Mouse (Mus musculus) midbrain, embryonic 10.5 days (tissue): Measurements from ENCODE around the gene Trnp1. TPM values are rescaled to one million over a fixed set of nuclear protein-coding genes. Genes with fewer than 3 reads are reported as not detected.

Source experiments
- DNase-seq: peaks from one replicate; pipeline ENCODE4 v3.0.0-alpha.2; 2017; ENCODE audit warnings: low spot score
- H3K27ac ChIP-seq: fragments of 300-500 bp; sonication (generic); replicated peaks from 2 replicates; pipeline ENCODE4 v1.5.1; 2016; ENCODE audit warnings: mild to moderate bottlenecking
- H3K27me3 ChIP-seq: fragments of 300-500 bp; sonication (generic); 2 replicates; pipeline ENCODE4 v1.6.1; 2016; ENCODE audit warnings: low read depth, mild to moderate bottlenecking; ENCODE audit not compliant: poor library complexity, severe bottlenecking
- H3K36me3 ChIP-seq: fragments of 300-500 bp; sonication (generic); 2 replicates; pipeline ENCODE4 v1.6.1; 2016; ENCODE audit warnings: mild to moderate bottlenecking, moderate library complexity
- H3K4me1 ChIP-seq: fragments of 300-500 bp; sonication (generic); 2 replicates; pipeline ENCODE4 v1.6.1; 2016
- H3K4me3 ChIP-seq: fragments of 300-500 bp; sonication (generic); 2 replicates; pipeline ENCODE4 v1.5.1; 2016; ENCODE audit warnings: mild to moderate bottlenecking, moderate library complexity
- H3K9me3 ChIP-seq: fragments of 300-500 bp; sonication (generic); replicated peaks from 2 replicates; pipeline ENCODE4 v1.6.1; 2016; ENCODE audit warnings: mild to moderate bottlenecking
- WGBS: fragments of 180-500 bp; shearing (Covaris S2); methylation state at CpG from one replicate; pipeline ENCODE4 v1.1.7; 2016; 5-methylcytosine and 5-hydroxymethylcytosine counted together
- polyA plus RNA-seq: library from polyadenylated mRNA; unstranded; fragments of >200 nt; fragmentation: Nextera tagmentation; extraction: Ambion mirVana; gene quantifications from 2 replicates; pipeline ENCODE4 v1.2.1, GENCODE M21; 2016

The Trnp1 gene
- polyA plus RNA-seq, 1 experiment from 2014 or later = 1.0 TPM

DNA sequence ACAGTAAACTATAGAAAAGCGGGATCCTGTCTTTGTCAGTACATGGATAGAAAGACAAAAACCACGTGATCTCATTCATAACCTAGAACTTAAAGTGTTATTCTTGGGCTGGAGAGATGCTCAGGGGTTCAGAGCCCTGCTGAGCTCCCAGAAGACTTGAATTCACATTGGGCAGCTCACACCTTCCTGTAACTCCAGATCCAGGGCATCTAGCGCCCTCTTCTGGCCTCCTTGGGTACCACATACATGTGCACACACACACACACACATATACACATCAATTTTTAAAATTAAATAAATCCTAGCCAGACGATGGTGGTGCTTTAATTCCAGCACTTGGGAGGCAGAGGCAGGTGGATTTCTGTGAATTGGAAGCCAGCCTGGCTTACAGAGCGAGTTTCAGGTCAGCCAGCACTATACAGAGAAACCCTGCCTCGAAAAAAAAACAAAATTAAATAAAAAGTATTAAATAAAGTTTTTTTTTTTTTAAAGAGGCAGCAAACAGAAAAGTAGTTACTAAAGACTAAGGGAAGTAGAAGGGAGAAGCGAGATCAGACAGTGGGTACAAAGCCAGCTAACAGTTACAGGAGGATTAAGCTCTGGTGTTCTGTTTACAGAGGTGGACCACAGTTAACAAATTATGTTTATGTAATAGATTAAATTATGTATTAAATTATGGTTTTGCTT, 27.1 kb downstream of the Trnp1 start:
- no peak for DNase-seq
- Histone ChIP-seq H3K9me3 (peaks cover 8% of the 10 kb centered on the region), H3K27me3 (peaks cover 45% of the 10 kb centered on the region), H3K4me3 (no peak overlapping the region), H3K36me3 (no peaks in the 10 kb centered on the region), H3K4me1 (peaks cover 17% of the 10 kb centered on the region), H3K27ac (no peak overlapping the region)
- 79% methylated on average over 7 of the region's 7 CpGs for WGBS

DNA sequence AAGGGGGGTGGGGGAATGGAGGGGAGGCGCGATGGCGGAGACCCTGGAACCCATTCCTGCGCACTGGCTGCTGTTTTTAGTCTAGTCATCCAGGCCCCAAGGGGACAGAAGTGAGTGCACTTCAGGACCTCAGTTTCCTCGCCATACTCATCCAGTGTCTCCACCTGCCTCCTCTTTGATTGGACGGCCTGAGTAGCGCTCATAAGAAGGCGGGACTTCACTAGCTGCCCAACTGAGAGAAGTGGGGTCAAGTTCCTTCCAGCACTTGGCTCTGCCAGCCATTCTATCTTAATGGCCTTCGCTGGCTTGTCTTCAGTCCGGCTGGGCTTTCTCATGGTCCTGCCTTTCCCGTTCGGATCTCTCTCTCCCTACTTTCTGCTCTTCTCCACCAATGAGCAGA, 29.2 kb downstream of the Trnp1 start:
- WGBS = 23% methylated on average over 12 of the region's 12 CpGs
- Histone ChIP-seq H3K27ac (no peak overlapping the region), H3K4me3 (peak overlapping the region; percentile 60; the same call in 1 of the 2 replicates), H3K27me3 (peaks cover 41% of the 10 kb centered on the region), H3K36me3 (no peaks in the 10 kb centered on the region), H3K4me1 (peaks cover 17% of the 10 kb centered on the region), H3K9me3 (peaks cover 8% of the 10 kb centered on the region)
- no peak for DNase-seq

DNA sequence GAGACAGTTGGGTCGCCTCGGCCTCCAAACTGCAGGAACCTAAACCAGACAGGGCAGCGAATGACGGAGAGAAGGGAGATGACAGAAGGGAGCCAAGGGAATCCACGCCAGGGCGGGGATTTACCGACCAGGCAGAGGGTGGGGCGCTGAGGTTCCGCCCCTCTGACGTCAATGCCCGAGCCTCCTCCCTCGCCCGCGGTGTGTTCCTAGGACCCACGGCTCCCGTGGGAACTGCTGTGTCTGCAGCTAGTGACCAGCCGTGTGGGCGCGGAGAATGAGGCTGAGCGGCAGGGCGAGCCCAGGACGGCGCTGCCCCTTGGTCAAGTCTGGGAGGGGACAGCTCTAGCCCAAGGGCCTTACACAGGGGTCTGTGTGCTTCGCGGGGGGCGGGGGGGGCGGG, 30.3 kb downstream of the Trnp1 start:
- peak; percentile 69 for DNase-seq
- H3K27me3 ChIP-seq = peaks cover 41% of the 10 kb centered on the region
- H3K4me1 ChIP-seq = peaks cover 17% of the 10 kb centered on the region
- 1% methylated on average over 27 of the region's 27 CpGs for WGBS
- H3K4me3 ChIP-seq = peak overlapping the region; percentile 60
- H3K36me3 ChIP-seq = no peaks in the 10 kb centered on the region
- H3K27ac ChIP-seq = peak overlapping the region; percentile 42
- peaks cover 8% of the 10 kb centered on the region for H3K9me3 ChIP-seq

DNA sequence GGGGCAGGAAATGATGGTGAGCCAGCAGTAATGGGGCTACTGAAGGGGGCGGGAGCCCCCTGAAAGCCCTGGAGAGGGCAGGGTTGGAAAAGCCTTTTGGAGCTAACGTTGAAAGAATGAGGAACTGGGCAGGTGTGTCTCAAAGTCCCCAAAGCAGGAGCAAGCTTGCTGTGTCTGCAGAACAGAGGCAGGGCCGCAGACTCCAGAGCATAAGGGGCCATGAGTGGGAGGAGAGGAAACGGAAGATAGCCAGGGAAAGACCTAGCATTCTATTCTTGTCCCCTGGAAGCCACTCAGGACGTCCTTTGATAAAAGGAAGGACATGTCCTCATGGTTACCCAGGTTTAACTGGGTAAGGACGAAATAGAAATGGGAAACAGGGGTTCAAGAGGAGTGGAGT, 35.2 kb downstream of the Trnp1 start:
- WGBS = 71% methylated on average over 6 of the region's 6 CpGs
- Histone ChIP-seq H3K9me3 (no peaks in the 10 kb centered on the region), H3K27ac (0 out of 2 replicates have a peak overlapping the region, but pooled peaks have one; percentile 1), H3K4me1 (peaks cover 15% of the 10 kb centered on the region), H3K27me3 (peaks cover 15% of the 10 kb centered on the region), H3K4me3 (no peak overlapping the region), H3K36me3 (no peaks in the 10 kb centered on the region)
- DNase-seq = no peak

DNA sequence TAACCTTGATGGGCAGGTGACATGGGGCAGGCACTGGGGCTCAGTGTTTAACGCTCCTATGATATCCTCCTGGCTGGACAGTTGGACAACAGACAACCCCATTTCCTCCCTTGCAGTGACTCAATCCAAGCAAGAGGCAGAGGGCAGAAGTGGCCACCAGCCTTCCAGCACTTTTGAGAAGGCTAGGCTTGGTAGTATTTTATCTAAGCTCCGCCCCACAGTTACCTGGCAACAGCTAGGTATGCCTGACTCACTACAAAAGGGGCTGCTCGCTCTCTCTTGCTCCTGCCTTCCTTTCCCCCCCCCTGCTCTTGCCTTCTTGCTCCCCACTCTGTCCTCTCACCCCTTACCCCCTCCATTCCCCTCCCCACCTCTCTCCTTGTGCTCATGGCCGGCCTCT, 37.0 kb downstream of the Trnp1 start:
- 75% methylated on average over 4 of the region's 4 CpGs for WGBS
- Histone ChIP-seq H3K4me3 (no peak overlapping the region), H3K36me3 (no peaks in the 10 kb centered on the region), H3K27ac (no peak overlapping the region), H3K27me3 (peaks cover under 1% of the 10 kb centered on the region; the same call in 1 of the 2 replicates), H3K4me1 (peaks cover 9% of the 10 kb centered on the region), H3K9me3 (no peaks in the 10 kb centered on the region)
- no peak for DNase-seq

DNA sequence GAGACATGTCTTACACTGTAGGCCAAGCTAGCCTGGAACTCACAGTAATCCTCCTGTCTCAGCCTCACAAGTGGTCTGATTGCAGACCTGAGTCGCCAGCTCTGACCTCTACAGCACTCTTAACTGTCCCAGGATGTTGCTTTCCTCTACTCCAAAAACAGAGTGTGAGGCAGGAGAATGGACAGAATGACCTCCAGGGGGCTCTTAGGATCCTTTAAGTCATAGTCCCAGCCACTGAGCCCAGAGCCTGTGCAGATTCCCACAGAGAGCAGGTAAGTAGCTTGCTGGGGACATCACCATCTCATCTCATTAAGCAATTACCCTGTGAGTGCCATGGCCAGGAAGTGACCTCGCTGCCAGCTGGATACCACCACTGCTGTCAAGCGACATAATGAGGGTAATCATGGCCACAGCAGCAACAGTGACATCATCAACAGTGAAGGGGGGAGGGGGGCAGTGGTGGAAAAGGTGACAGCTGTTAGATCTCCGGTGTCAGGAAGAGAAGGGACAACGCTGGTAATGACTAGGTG, 37.5 kb downstream of the Trnp1 start:
- Histone ChIP-seq H3K9me3 (no peaks in the 10 kb centered on the region), H3K4me3 (no peak overlapping the region), H3K27ac (no peak overlapping the region), H3K4me1 (peaks cover 9% of the 10 kb centered on the region), H3K36me3 (no peaks in the 10 kb centered on the region), H3K27me3 (no peaks in the 10 kb centered on the region)
- WGBS = 57% methylated on average over 5 of the region's 5 CpGs
- no peak for DNase-seq

DNA sequence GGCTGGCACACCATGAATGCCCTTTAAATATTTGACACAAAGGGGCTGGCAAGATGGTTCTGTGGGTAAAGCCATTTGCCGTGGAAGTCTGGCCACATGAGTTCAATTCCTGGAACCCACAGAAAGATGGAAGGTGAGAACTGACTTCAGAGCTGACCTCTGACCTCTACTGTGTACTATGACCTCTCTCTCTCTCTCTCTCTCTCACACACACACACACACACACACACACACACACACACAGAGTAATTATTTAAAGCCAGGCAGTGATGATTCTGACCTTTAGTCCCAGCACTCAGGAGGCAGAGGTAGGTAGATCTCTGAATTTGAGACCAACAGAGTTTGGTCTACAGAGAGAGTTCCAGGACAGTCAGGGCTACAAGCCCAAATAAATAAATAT, 38.3 kb downstream of the Trnp1 start:
- H3K27ac ChIP-seq = no peak overlapping the region
- WGBS = 91% methylated on average over 1 of the region's 1 CpGs
- H3K9me3 ChIP-seq = no peaks in the 10 kb centered on the region
- no peaks in the 10 kb centered on the region for H3K36me3 ChIP-seq
- H3K4me1 ChIP-seq = peaks cover 9% of the 10 kb centered on the region
- no peak for DNase-seq
- H3K27me3 ChIP-seq = no peaks in the 10 kb centered on the region
- no peak overlapping the region for H3K4me3 ChIP-seq

DNA sequence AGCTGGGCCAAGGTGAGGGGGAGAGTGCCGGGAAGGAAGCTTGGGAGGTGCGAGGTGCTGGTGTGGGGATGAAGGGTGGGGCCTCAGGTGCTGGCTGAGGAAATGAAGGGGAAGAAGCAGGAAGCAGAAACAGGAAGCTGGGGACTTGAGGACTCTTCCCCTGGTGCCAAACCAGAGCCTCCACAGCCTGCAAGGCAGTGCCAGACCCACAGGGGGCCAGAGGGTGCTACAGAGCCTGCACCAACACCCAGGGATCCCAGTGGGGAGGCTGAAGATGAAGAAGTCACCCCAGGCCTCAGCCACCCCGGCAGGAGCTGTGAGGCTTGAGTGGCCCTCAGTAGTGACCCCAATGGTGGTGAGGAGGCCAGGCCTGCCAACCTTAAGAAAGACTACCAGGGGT, 40.3 kb downstream of the Trnp1 start:
- H3K4me3 ChIP-seq = no peak overlapping the region
- WGBS = 71% methylated on average over 3 of the region's 3 CpGs
- no peak overlapping the region for H3K27ac ChIP-seq
- peaks cover 9% of the 10 kb centered on the region for H3K4me1 ChIP-seq
- no peak for DNase-seq
- no peaks in the 10 kb centered on the region for H3K36me3 ChIP-seq
- H3K27me3 ChIP-seq = no peaks in the 10 kb centered on the region
- no peaks in the 10 kb centered on the region for H3K9me3 ChIP-seq

DNA sequence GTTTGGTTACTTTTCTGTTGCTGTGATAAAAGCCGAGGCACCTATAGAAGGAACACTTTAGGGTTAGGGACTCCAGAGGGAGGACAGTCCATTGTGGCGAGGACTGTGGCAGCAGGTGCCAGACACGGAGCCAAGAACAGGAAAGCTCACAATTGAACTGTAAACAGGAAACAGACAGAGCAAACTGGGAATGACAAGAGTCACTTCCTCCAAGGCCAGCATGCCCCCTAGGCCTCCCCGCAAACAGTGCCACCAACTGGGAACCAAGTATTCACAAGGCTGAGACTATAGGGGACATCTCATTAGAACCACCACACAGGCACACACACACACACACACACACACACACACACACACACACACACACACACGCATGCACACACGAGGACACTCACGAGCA, 45.9 kb downstream of the Trnp1 start:
- WGBS = 84% methylated on average over 7 of the region's 7 CpGs
- Histone ChIP-seq H3K9me3 (no peaks in the 10 kb centered on the region), H3K4me3 (no peak overlapping the region), H3K4me1 (peaks cover 11% of the 10 kb centered on the region), H3K27me3 (0 out of 2 replicates have a peak, but pooled peaks cover 9% of the 10 kb centered on the region), H3K36me3 (no peaks in the 10 kb centered on the region), H3K27ac (no peak overlapping the region)
- no peak for DNase-seq

DNA sequence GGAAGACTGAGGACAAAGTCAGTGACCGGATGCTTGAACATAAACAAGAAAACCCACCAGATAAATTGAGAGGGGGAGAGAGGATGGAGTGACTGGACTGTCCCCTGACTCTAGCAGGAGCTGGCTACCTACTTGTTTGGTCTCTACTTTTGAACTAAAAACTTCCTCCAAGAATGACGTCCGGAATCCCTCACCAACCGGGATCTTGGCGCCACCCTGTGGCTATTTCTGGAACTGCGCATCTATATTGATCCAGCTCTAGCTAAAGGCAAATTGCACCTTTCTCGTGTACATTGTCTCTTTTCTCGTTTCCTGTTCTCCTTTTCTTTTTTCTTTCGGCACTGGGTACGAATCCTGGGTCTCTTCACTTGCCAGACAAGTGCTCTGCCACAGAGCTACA, 46.8 kb downstream of the Trnp1 start:
- peaks cover 11% of the 10 kb centered on the region for H3K4me1 ChIP-seq
- no peak overlapping the region for H3K27ac ChIP-seq
- WGBS = 13% methylated on average over 10 of the region's 10 CpGs
- no peaks in the 10 kb centered on the region for H3K9me3 ChIP-seq
- peaks cover 9% of the 10 kb centered on the region; the same call in 1 of the 2 replicates for H3K27me3 ChIP-seq
- DNase-seq = peak; percentile 81
- H3K36me3 ChIP-seq = no peaks in the 10 kb centered on the region
- H3K4me3 ChIP-seq = no peak overlapping the region

DNA sequence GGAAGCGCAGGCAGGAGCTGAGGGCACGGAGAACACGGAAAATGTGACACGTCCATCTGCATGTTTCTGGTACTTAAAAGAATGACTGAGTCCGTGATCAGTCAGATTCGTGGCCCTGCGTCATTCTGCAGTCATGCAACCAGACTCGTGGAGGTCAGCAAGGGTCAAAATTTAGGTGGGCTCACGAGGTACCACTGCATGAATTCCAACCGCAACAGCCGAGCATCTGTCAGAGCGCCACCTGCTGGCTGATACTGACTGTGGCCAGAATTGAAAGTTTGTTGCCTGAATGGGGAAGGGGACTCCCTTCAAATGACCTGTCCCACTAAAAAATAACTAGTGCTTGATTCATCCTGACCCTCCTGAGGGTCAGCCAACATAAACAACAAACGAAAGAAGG, 48.6 kb downstream of the Trnp1 start:
- Histone ChIP-seq H3K36me3 (no peaks in the 10 kb centered on the region), H3K4me1 (peaks cover 11% of the 10 kb centered on the region), H3K4me3 (no peak overlapping the region), H3K9me3 (no peaks in the 10 kb centered on the region), H3K27ac (no peak overlapping the region), H3K27me3 (peaks cover 9% of the 10 kb centered on the region; the same call in 1 of the 2 replicates)
- 17% methylated on average over 13 of the region's 13 CpGs for WGBS
- DNase-seq = peak; percentile 68

DNA sequence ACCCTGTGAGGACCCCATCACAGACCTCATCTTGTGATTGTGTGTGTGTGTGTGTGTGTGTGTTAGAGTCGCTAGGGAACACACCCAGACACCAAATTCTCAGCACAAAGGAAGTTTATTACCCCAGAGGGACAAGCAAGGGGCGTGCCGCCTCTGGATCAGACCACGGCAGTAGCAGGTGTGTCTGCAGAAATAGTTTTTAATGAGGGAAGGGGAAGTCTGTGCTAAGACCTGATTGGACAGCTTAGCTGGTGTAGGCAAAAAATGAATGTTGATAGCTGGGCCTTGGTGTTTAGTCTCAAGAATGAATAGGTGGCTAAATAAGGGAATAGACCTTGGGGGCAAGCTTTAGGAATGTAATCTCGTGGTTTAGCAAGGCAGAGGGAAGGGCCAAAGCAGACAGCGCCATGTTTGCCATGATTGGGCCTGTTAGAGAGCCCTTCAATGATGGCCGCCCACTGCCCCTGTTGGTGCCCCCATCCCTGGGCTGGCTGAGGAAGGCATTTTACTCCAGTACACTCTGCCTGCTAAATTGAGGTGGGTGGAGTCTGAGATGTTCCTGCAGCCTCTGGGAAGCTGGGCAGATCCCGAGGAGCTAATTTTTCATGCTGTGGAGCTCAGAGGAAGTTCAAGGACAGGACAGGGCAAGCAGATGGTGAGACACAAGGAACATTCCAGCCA, 49.5 kb downstream of the Trnp1 start:
- no peak overlapping the region for H3K27ac ChIP-seq
- WGBS = 80% methylated on average over 8 of the region's 8 CpGs
- H3K4me1 ChIP-seq = peaks cover 13% of the 10 kb centered on the region
- H3K4me3 ChIP-seq = no peak overlapping the region
- no peaks in the 10 kb centered on the region for H3K9me3 ChIP-seq
- DNase-seq = no peak
- H3K36me3 ChIP-seq = no peaks in the 10 kb centered on the region
- peaks cover 9% of the 10 kb centered on the region; the same call in 1 of the 2 replicates for H3K27me3 ChIP-seq

DNA sequence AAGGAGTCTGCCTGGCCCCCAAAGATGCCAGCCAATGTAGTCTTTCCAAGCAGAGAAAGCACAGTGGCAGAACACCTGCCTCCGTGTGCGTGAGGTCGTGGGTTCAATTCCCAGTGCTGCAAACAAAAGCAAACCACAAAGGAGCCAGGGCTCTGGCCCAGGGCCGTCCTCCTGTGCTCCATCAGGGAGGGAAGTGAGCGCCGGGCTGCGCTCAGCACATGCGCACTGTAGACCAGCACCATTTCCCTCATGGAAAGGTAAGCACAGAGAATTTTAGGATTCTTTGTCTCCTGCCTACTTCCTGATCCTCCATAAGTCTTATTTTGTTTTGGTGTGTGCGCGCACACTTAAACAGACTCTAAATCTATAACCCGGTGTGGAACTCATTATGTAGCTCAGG, 50.4 kb downstream of the Trnp1 start:
- Histone ChIP-seq H3K27me3 (peaks cover 9% of the 10 kb centered on the region; the same call in 1 of the 2 replicates), H3K36me3 (no peaks in the 10 kb centered on the region), H3K4me3 (no peak overlapping the region), H3K27ac (no peak overlapping the region), H3K4me1 (peaks cover 19% of the 10 kb centered on the region), H3K9me3 (no peaks in the 10 kb centered on the region)
- DNase-seq = no peak
- WGBS = 81% methylated on average over 11 of the region's 11 CpGs
